In the genomic region with DNA sequence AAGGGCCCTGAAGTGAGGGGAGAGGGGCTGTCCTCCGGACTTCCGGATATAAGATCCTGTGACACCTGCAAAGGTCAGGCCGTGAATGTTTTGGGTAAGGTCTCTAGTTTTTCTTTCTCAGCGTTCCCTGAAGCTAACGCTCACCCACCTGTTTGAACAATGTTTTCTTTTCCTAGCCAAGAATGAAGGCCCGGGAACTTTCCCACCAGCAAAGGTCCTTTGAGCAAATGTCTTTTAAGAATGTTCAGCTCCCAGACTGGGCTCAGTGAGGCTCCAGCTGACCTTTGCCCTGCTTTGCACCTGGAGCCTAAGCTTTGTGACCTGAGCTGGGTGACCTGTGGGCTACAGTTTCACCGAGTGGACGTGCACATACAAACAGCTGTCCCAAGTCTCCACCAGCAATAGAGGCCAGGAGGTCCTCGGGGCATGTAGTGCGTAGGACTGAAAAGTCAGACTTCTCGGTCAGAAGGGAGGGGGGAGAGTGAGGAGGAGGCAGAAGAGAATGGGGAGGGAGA, we compare ENCODE assay signal across 29 mouse cellular contexts. TPM values are rescaled to one million over a fixed set of nuclear protein-coding genes. Genes with fewer than 3 reads are reported as not detected.
DNase-seq lines count a peak whose midpoint lies in the region; ATAC-seq and TF ChIP-seq lines count a peak whose summit lies in the region.
"Had no signal": no experiment of that assay in that cellular context is flagged by ENCODE, and none has a peak within 500 bp of the region (broad histone marks: within the 10 kb centered on the region; RNA-seq: fewer than 3 reads in every experiment).

No protein-coding gene starts in this region.

- H3K9ac ChIP-seq in heart, embryonic 11.5 days (ENCODE audit: low read depth, low read length) = 0 out of 2 replicates have a peak overlapping the region, but pooled peaks have one; percentile 22
- H3K9ac ChIP-seq in kidney, postnatal 0 days (ENCODE audit: low read depth, low read length) = no peak overlapping the region
- H3K9ac ChIP-seq: embryonic facial prominence, embryonic 12.5 days; heart, embryonic 13.5 days; intestine, embryonic 15.5 days; limb, embryonic 13.5 days; liver, embryonic 13.5 days; midbrain, embryonic 15.5 days had no signal

- peaks cover 4% of the 10 kb centered on the region; the same call in 1 of the 2 replicates for H3K27me3 ChIP-seq in heart, embryonic 11.5 days (ENCODE audit: control insufficient read depth, insufficient read depth, low read length)
- H3K27me3 ChIP-seq in kidney, postnatal 0 days (ENCODE audit: insufficient read depth, low read length) = no peaks in the 10 kb centered on the region
- no peaks in the 10 kb centered on the region for H3K27me3 ChIP-seq in limb, embryonic 10.5 days (ENCODE audit: low read depth, poor library complexity, severe bottlenecking)
- H3K27me3 ChIP-seq: embryonic facial prominence, embryonic 12.5 days; intestine, embryonic 15.5 days; limb, embryonic 13.5 days; liver, embryonic 13.5 days; midbrain, embryonic 15.5 days had no signal

- H3K4me3 ChIP-seq in heart, embryonic 11.5 days (ENCODE audit: low read depth, low read length) = no peak overlapping the region
- H3K4me3 ChIP-seq in kidney, postnatal 0 days (replicated peaks; ENCODE audit: low read depth, low read length) = no peak overlapping the region
- H3K4me3 ChIP-seq in limb, embryonic 10.5 days = no peak overlapping the region
- H3K4me3 ChIP-seq: embryonic facial prominence, embryonic 12.5 days; gastrocnemius, adult 2 months; heart, embryonic 13.5 days; intestine, embryonic 15.5 days; limb, embryonic 13.5 days; liver, embryonic 13.5 days; midbrain, embryonic 10.5 days; midbrain, embryonic 15.5 days had no signal

- no peak for TF ChIP-seq CTCF in kidney, postnatal 0 days (IDR thresholded peaks at IDR 0.05; ENCODE audit: low read depth)

- H3K4me2 ChIP-seq in heart, embryonic 11.5 days = no peak overlapping the region
- no peak overlapping the region for H3K4me2 ChIP-seq in kidney, postnatal 0 days (ENCODE audit: low read length)
- H3K4me2 ChIP-seq: embryonic facial prominence, embryonic 12.5 days; heart, embryonic 13.5 days; intestine, embryonic 15.5 days; limb, embryonic 13.5 days; liver, embryonic 13.5 days; midbrain, embryonic 15.5 days had no signal

- no peaks in the 10 kb centered on the region for H3K9me3 ChIP-seq in heart, embryonic 11.5 days (replicated peaks; ENCODE audit: control insufficient read depth, low read length)
- H3K9me3 ChIP-seq in kidney, postnatal 0 days (replicated peaks; ENCODE audit: low read length) = no peaks in the 10 kb centered on the region
- H3K9me3 ChIP-seq in limb, embryonic 10.5 days (replicated peaks) = no peaks in the 10 kb centered on the region
- H3K9me3 ChIP-seq: embryonic facial prominence, embryonic 12.5 days; heart, embryonic 13.5 days; intestine, embryonic 15.5 days; limb, embryonic 13.5 days; liver, embryonic 13.5 days; midbrain, embryonic 10.5 days; midbrain, embryonic 15.5 days had no signal

- no peak for ATAC-seq in heart, embryonic 11.5 days (replicated peaks; ENCODE audit: insufficient number of reproducible peaks, low FRiP score, low TSS enrichment)
- no peak for ATAC-seq in kidney, postnatal 0 days (replicated peaks; ENCODE audit: low FRiP score, low read depth)
- no peak for ATAC-seq in megakaryocyte, adult 5-6 weeks (ENCODE audit: poor library complexity, severe bottlenecking)
- ATAC-seq: forebrain, embryonic 16.5 days; hindbrain, postnatal 0 days; intestine, embryonic 15.5 days; midbrain, embryonic 15.5 days had no signal

- WGBS in heart, embryonic 11.5 days (ENCODE audit: insufficient replicate concordance) = 68% methylated on average over 11 of the region's 11 CpGs
- 34% methylated on average over 11 of the region's 11 CpGs for WGBS in kidney, postnatal 0 days
- 62% methylated on average over 11 of the region's 11 CpGs for WGBS in limb, embryonic 10.5 days

- peak; percentile 4 for DNase-seq in cerebellum, adult 9-11 months
- DNase-seq in cerebellum, adult 8-10 months = no peak
- DNase-seq in heart, adult 18-20 months = no peak
- no peak for DNase-seq in kidney, postnatal 0 days (ENCODE audit: low spot score)
- DNase-seq in kidney, postnatal 25 days = no peak
- DNase-seq in limb, embryonic 10.5 days (ENCODE audit: low spot score) = no peak
- DNase-seq: adrenal gland, adult 8-10 months; cerebellum, adult 2 months; cerebellum, postnatal 36 days; gastrocnemius, adult 2 months; heart, postnatal 10 days; kidney, adult 8-10 months; liver, embryonic 13.5 days; lung, adult 18-20 months; lung, postnatal 10 days; right cerebral cortex, postnatal 25 days; thymus, postnatal 14 days had no signal

- H3K27ac ChIP-seq in heart, embryonic 11.5 days (ENCODE audit: low read depth, low read length) = no peak overlapping the region
- H3K27ac ChIP-seq in kidney, postnatal 0 days = 0 out of 2 replicates have a peak overlapping the region, but pooled peaks have one; percentile 25
- 0 out of 2 replicates have a peak overlapping the region, but pooled peaks have one; percentile 42 for H3K27ac ChIP-seq in limb, embryonic 10.5 days
- H3K27ac ChIP-seq: embryonic facial prominence, embryonic 12.5 days; gastrocnemius, adult 2 months; heart, embryonic 13.5 days; hindbrain, postnatal 0 days; intestine, embryonic 15.5 days; limb, embryonic 13.5 days; liver, embryonic 13.5 days; midbrain, embryonic 15.5 days had no signal

- H3K36me3 ChIP-seq in heart, embryonic 11.5 days (ENCODE audit: control insufficient read depth, insufficient read depth, low read length) = no peaks in the 10 kb centered on the region
- H3K36me3 ChIP-seq in kidney, postnatal 0 days (ENCODE audit: insufficient read depth, low read length) = no peaks in the 10 kb centered on the region
- no peaks in the 10 kb centered on the region for H3K36me3 ChIP-seq in limb, embryonic 10.5 days
- H3K36me3 ChIP-seq: embryonic facial prominence, embryonic 12.5 days; G1E; heart, embryonic 13.5 days; intestine, embryonic 15.5 days; limb, embryonic 13.5 days; liver, embryonic 13.5 days; midbrain, embryonic 10.5 days; midbrain, embryonic 15.5 days had no signal

- H3K4me1 ChIP-seq in heart, embryonic 11.5 days (ENCODE audit: control insufficient read depth, insufficient read depth, low read length) = peaks cover 5% of the 10 kb centered on the region; the same call in 1 of the 2 replicates
- H3K4me1 ChIP-seq in kidney, postnatal 0 days (replicated peaks; ENCODE audit: insufficient read depth, low read length) = no peaks in the 10 kb centered on the region
- peaks cover 34% of the 10 kb centered on the region for H3K4me1 ChIP-seq in limb, embryonic 10.5 days
- H3K4me1 ChIP-seq: intestine, embryonic 15.5 days; midbrain, embryonic 15.5 days had no signal

RNA-seq across cellular contexts. Expression of a gene that starts 52.6 kb away (rescaled TPM):
- 157 and 167 TPM in 2 replicates for polyA plus RNA-seq in heart, embryonic 11.5 days (2014; fragmentation: Nextera tagmentation; extraction: Ambion mirVana)
- total RNA-seq in heart, adult 18-20 months (2021) = 10 to 100 TPM; 90.2 to 91.3 TPM
- polyA plus RNA-seq in kidney, postnatal 0 days (2015; fragmentation: Nextera tagmentation; extraction: Ambion mirVana) = 194 and 204 TPM in 2 replicates
- 44.7 and 74.6 TPM in 2 replicates for polyA plus RNA-seq in limb, embryonic 10.5 days (2016; fragmentation: Nextera tagmentation; extraction: Ambion mirVana)
- total RNA-seq in megakaryocyte, adult 5-6 weeks (2015) = 8.8 and 9.7 TPM in 2 replicates
- total RNA-seq in megakaryocyte, adult 5-6 weeks (2017) = 9.7 and 12.8 TPM in 2 replicates
- total RNA-seq: neutrophil, adult 5-6 weeks had no signal
- polyA plus RNA-seq: G1E had no signal
